Mouse (Mus musculus): ENCODE results near the gene Hspa12b. TPM values are rescaled to one million over a fixed set of nuclear protein-coding genes. Genes with fewer than 3 reads are reported as not detected.

Gene Hspa12b
- polyA plus RNA-seq, 1 experiment from 2014 or later, result 16.9 TPM

DNA sequence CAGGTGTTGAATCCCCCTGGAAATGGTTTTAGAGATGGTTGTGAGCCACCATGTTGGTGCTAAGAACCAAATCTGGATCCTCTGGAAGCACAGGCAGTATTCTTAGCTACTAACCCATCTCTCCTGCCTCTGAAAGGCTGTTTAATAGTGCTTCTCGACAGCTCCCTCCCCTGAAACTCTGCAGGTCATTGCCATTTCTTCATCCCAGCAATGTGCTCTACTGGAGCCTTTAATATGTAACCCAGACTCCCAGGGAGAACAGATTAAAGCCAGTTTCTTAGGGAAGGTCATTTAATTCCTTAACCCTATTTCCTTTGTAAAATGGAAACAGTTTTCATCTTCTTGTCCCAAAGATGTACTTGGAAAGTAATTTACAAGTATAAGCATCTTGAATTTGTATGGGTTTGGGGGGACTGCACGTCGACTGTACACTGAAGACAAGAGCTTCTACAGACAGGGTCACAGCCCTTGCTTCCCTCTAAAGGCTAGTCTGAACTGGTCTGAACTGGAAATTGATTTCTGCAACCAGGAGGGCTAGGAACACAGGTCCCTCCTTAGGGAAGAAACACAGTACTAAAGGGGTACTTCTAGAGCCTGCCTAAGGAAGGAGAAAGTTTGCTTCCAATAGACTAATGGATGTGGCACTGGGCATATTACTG, 48.3 kb downstream of the Hspa12b start:
- Histone ChIP-seq H3K9ac (no peak overlapping the region), H3K4me1 (peaks cover 51% of the 10 kb centered on the region), H3K36me3 (0 out of 2 replicates have a peak, but pooled peaks cover 3% of the 10 kb centered on the region), H3K27ac (peak overlapping the region; percentile 81), H3K9me3 (no peaks in the 10 kb centered on the region), H3K27me3 (replicated peaks) (peaks cover 13% of the 10 kb centered on the region), H3K4me3 (replicated peaks) (no peak overlapping the region), H3K4me2 (peak overlapping the region; percentile 76; the same call in 1 of the 2 replicates)
- WGBS, result 61% methylated on average over 3 of the region's 3 CpGs
- no peak for ATAC-seq (ENCODE audit: insufficient read depth, low FRiP score, low read depth)

DNA sequence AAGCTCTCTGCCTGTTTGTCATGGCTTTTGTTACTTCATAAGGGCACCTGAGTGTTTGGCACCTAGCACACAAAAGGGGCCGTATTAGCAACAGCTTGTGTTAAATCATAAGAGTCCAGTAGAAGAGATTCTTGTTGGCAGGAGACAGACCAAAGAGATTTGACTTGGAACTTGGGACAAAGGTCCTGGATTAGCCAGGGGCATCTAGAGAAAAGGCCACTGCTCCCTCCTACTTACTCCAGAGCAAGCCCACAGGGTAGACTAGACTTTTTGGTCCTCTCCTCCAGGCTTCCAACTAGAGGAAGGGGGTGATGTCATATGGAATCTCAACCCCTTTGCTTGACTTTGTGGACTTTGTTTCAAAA, 48.8 kb downstream of the Hspa12b start:
- WGBS, result 76% methylated on average over 1 of the region's 1 CpGs
- Histone ChIP-seq H3K27ac (peak overlapping the region; percentile 81), H3K4me2 (peak overlapping the region; percentile 76), H3K36me3 (0 out of 2 replicates have a peak, but pooled peaks cover 3% of the 10 kb centered on the region), H3K4me3 (replicated peaks) (no peak overlapping the region; the same call in 1 of the 2 replicates), H3K4me1 (peaks cover 49% of the 10 kb centered on the region), H3K9ac (no peak overlapping the region), H3K27me3 (replicated peaks) (peaks cover 13% of the 10 kb centered on the region), H3K9me3 (no peaks in the 10 kb centered on the region)
- no peak for ATAC-seq (ENCODE audit: insufficient read depth, low FRiP score, low read depth)

DNA sequence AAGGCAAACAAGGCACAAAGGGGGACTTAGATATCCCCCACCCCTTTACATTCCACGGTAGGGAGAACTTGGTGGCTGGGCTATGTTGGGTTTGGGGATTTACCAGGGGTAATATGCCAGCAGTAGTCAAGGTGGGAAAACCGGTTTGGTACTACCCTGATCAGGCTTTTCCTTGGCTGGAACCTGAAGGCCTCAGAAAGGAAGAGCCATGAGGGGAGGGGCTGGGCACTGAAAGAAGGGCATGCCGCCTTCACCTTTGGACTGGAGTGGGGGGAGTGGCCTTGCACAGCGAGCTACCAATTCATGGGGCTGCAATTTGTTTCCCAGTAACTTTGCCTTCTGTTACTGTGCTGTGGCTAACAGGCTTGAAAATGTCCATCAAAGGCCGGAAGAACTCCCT, 49.4 kb downstream of the Hspa12b start:
- Histone ChIP-seq H3K4me1 (peaks cover 43% of the 10 kb centered on the region), H3K9me3 (no peaks in the 10 kb centered on the region), H3K27ac (peak overlapping the region; percentile 81), H3K4me3 (replicated peaks) (peak overlapping the region; percentile 83), H3K4me2 (peak overlapping the region; percentile 76), H3K9ac (no peak overlapping the region), H3K36me3 (0 out of 2 replicates have a peak, but pooled peaks cover 3% of the 10 kb centered on the region), H3K27me3 (replicated peaks) (peaks cover 11% of the 10 kb centered on the region)
- ATAC-seq (ENCODE audit: insufficient read depth, low FRiP score, low read depth), result peak; percentile 74
- WGBS, result 65% methylated on average over 5 of the region's 5 CpGs

DNA sequence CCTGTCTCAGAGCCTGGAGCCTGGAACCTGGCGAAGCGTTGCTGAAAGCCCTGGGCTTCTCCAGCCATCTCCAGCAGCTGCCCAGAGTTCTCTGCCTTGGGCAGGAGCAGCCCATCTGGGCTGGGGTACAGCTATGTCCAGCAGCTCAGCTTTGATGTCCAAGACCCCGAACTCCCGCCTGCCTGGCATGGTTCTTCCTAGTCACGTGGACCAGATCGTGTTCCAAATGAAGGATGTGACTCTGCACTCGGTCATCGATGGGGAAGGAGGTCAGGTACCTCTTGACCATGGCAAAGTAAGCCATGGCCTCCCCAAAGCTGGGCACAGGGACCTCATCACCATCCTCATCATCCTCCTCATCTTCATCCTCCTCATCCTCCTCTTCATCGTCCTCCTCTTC, 50.9 kb downstream of the Hspa12b start:
- no peaks in the 10 kb centered on the region for H3K9me3 ChIP-seq
- H3K27ac ChIP-seq, result peak overlapping the region; percentile 81
- peak overlapping the region; percentile 92; the same call in 1 of the 2 replicates for H3K9ac ChIP-seq
- 0 out of 2 replicates have a peak, but pooled peaks cover 3% of the 10 kb centered on the region for H3K36me3 ChIP-seq
- H3K4me3 ChIP-seq (replicated peaks), result peak overlapping the region; percentile 83
- no peaks in the 10 kb centered on the region for H3K27me3 ChIP-seq (replicated peaks)
- 70% methylated on average over 9 of the region's 9 CpGs for WGBS
- H3K4me2 ChIP-seq, result peak overlapping the region; percentile 76
- no peak for ATAC-seq (ENCODE audit: insufficient read depth, low FRiP score, low read depth)
- H3K4me1 ChIP-seq, result peaks cover 40% of the 10 kb centered on the region

DNA sequence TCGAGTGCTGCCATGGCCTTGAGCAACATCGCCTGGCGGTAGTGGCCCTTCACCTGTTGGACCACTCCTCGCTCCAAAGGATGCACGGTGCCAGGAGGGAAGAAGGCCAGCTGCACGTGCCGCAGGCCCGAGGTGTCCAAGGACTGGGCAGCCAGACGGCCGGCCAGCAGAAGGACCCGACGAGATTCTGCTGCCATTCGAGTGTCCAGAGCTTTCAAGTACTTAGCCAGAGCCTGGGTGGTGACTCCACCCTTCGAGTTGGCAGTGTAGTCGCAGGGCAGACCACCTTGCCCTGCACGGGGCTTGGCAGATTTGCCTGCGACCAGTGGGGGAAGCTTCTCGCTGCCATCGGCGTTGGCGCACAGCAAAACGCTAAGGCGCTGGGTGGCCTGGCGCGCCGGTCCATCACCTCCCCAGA, 51.8 kb downstream of the Hspa12b start:
- peak overlapping the region; percentile 95 for H3K27ac ChIP-seq
- peak overlapping the region; percentile 76 for H3K4me2 ChIP-seq
- H3K4me1 ChIP-seq, result peaks cover 40% of the 10 kb centered on the region
- H3K4me3 ChIP-seq (replicated peaks), result peak overlapping the region; percentile 83
- no peaks in the 10 kb centered on the region for H3K9me3 ChIP-seq
- no peaks in the 10 kb centered on the region for H3K27me3 ChIP-seq (replicated peaks)
- 27% methylated on average over 26 of the region's 26 CpGs for WGBS
- H3K36me3 ChIP-seq, result 0 out of 2 replicates have a peak, but pooled peaks cover 3% of the 10 kb centered on the region
- ATAC-seq (ENCODE audit: insufficient read depth, low FRiP score, low read depth), result no peak
- H3K9ac ChIP-seq, result peak overlapping the region; percentile 92

DNA sequence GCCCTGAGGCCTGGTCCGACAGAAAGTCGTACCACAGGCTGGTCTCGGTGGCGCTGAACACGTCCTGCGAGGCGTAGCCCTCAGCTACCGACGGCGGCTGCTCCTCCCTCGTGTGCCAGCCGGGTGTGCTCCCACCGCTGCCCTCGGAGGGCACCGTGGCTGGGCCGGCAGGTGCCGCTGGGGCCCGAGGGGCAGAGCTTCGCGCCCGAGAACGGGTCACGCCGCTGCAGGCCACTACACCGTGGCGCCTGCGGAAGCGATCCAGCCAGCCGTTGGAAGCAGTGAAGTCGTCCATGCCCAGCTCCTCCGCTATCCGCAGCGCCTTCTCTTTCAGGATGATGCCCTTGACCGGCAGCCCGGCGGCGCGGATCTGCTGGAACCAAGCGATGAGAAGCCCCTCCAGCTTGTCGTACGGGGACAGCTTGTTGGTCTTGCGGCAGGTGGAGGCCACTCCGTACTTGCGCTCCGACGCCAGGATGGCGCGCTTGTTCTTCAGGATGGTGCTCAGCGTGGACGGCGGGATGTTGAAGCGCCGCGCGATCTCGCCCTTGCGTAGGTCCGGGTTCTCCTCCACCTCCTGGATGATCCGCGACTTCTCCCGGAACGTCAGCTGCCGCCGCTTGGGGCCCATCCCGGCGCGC, 52.3 kb downstream of the Hspa12b start:
- Histone ChIP-seq H3K4me3 (replicated peaks) (peak overlapping the region; percentile 83), H3K27ac (peak overlapping the region; percentile 95), H3K9ac (peak overlapping the region; percentile 92), H3K4me1 (peaks cover 37% of the 10 kb centered on the region), H3K4me2 (peak overlapping the region; percentile 76), H3K9me3 (no peaks in the 10 kb centered on the region), H3K27me3 (replicated peaks) (no peaks in the 10 kb centered on the region), H3K36me3 (0 out of 2 replicates have a peak, but pooled peaks cover 3% of the 10 kb centered on the region)
- ATAC-seq (ENCODE audit: insufficient read depth, low FRiP score, low read depth), result peak; percentile 40
- under 1% methylated on average over 67 of the region's 67 CpGs for WGBS

DNA sequence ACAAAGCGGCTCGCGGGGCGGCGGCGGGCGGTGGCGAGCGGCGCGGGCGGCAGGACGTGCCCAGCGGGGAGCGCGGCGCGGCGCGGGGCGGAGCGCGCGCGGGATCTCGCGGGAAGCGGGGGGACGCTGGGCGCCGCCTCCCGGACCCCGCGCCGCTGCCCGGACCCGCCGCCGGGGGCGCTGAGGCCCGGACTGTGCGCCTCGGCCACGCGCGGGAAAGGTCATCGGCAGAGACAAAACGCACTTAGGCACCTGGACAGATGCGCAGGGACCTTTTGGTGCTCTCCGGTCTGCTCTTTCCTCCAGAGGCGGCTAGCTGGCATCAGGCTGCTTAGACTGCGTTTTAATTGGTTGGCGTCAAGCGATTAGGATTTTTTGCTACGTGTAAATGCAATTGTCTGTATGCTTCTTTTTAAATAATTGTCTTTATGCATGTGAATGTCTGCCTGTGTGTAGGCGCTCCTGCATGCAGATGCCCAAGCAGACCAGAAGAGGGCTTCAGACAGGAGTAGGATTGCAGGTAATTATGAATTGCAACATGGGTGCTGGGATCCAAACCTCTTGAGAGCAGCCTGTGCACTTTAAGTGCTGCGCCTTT, 53.0 kb downstream of the Hspa12b start, which contains the start of gene Cenpb:
Gene Cenpb, minus strand, starts transcription at position 78 of the 598 bp plus-strand sequence.
- ATAC-seq (ENCODE audit: insufficient read depth, low FRiP score, low read depth), result peak; percentile 80
- 3% methylated on average over 34 of the region's 57 CpGs for whole genome bisulfite sequencing

DNA sequence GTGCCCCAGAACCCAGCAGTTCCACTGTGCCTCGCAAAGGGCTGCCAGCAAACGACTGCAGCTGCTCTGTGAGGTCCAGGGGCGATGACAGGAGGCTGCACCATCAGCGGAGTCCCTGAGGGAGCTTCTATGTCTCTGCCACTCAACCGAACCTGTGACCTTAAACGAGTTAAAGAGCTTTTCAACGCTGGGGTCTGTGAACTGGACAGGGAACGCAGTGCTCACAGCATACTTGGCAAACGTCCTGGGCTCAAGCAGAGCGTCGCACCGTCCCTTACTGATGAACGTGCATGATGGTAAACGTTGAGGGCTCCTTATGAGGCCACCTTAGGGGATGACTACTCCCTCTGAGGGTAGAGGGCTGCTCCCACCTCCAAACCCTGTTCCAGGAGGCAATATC, 59.3 kb downstream of the Hspa12b start:
- H3K4me2 ChIP-seq, result peak overlapping the region; percentile 87
- H3K27ac ChIP-seq, result peak overlapping the region; percentile 82
- no peak; the same call in 1 of the 2 replicates for ATAC-seq (ENCODE audit: insufficient read depth, low FRiP score, low read depth)
- H3K27me3 ChIP-seq (replicated peaks), result no peaks in the 10 kb centered on the region
- peaks cover 36% of the 10 kb centered on the region for H3K4me1 ChIP-seq
- H3K9ac ChIP-seq, result 0 out of 2 replicates have a peak overlapping the region, but pooled peaks have one; percentile 10
- peaks cover 2% of the 10 kb centered on the region; the same call in 1 of the 2 replicates for H3K36me3 ChIP-seq
- H3K4me3 ChIP-seq (replicated peaks), result peak overlapping the region; percentile 75
- no peaks in the 10 kb centered on the region for H3K9me3 ChIP-seq
- under 1% methylated on average over 14 of the region's 14 CpGs for WGBS

More for the DNA sequence above, 53.0 kb downstream of the Hspa12b start, which contains the start of gene Cenpb:
- Histone ChIP-seq H3K9ac (peak within 1 kb of the TSS; percentile 92), H3K27ac (peak within 1 kb of the TSS; percentile 95), H3K4me2 (peak within 1 kb of the TSS; percentile 76), H3K4me1 (peaks cover 34% of the 10 kb centered on the region), H3K36me3 (0 out of 2 replicates have a peak, but pooled peaks cover 3% of the 10 kb centered on the region), H3K27me3 (replicated peaks) (no peaks in the 10 kb centered on the region), H3K9me3 (no peaks in the 10 kb centered on the region), H3K4me3 (replicated peaks) (peak within 1 kb of the TSS; percentile 83)

DNA sequence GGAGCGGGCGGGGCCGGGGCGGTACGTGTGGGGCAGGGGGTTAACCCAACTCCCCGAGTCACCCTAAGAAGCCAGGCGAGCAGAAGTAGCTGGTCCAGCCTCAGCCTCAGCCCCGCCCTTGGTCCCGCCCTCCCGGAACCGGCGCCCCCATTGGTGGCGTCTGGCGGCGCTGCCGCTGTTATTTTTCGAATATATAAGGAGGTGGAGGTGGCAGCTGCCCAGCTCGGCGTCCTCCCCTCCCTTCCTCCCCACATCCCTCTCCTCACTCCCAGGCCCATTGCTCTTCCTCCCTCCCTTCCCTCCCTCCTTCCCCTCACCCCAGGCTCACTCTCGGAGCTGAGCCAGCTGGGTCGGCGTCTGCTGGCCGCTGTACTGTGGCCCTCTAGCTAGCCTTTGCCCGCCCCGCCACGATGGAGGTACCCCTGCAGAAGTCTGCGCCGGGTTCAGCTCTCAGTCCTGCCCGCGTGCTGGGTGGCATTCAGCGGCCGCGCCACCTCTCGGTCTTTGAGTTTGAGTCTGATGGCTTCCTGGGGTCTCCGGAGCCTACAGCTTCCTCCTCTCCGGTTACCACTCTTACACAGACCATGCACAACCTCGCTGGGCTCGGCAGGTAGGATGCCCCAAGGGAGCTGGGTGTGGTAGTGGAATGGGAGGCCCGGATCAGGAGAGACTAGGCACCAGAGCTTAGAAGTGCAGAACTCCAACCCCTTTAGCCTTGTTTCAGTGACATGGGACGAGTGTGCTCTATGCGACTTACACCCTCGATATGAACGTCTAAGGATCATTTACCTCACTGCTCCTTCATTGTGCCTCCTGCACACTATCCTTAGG, 59.9 kb downstream of the Hspa12b start, which contains the start of the genes Cdc25b and Spef1:
Gene Cdc25b, plus strand, starts transcription at position 179 of the 831 bp plus-strand sequence.
Gene Spef1, minus strand, starts transcription at position 512 of the 831 bp plus-strand sequence.
- Histone ChIP-seq H3K27me3 (replicated peaks) (no peaks in the 10 kb centered on the region), H3K4me2 (peak within 1 kb of the TSS; percentile 87), H3K9me3 (no peaks in the 10 kb centered on the region), H3K4me1 (peaks cover 36% of the 10 kb centered on the region), H3K27ac (peak within 1 kb of the TSS; percentile 83), H3K36me3 (peaks cover 7% of the 10 kb centered on the region; the same call in 1 of the 2 replicates), H3K4me3 (replicated peaks) (peak within 1 kb of the TSS; percentile 75), H3K9ac (peak within 1 kb of the TSS; percentile 62)
- ATAC-seq (ENCODE audit: insufficient read depth, low FRiP score, low read depth), result peak; percentile 94
- under 1% methylated on average over 43 of the region's 43 CpGs for WGBS

DNA sequence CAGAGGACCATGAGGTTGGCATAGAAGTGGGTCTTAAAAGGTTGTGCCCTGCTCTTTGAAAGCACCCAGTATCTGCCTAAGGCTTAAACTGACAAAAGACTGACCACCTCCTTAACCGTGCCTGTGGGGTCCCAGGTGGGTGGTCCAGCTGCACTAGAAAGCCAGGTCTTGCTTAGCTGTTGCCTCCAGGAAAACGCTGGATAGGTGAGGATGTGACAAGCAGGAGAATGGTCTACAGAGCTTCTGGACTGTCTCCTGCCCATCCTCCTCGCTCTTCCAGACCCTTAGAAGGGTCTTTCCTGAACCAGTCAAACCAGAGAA, 60.5 kb downstream of the Hspa12b start:
- H3K27me3 ChIP-seq (replicated peaks), result no peaks in the 10 kb centered on the region
- H3K4me3 ChIP-seq (replicated peaks), result peak overlapping the region; percentile 75
- no peak for ATAC-seq (ENCODE audit: insufficient read depth, low FRiP score, low read depth)
- peak overlapping the region; percentile 83; the same call in 1 of the 2 replicates for H3K27ac ChIP-seq
- peak overlapping the region; percentile 87 for H3K4me2 ChIP-seq
- peaks cover 36% of the 10 kb centered on the region for H3K4me1 ChIP-seq
- WGBS, result 16% methylated on average over 3 of the region's 3 CpGs
- peaks cover 9% of the 10 kb centered on the region; the same call in 1 of the 2 replicates for H3K36me3 ChIP-seq
- no peaks in the 10 kb centered on the region for H3K9me3 ChIP-seq
- peak overlapping the region; percentile 62 for H3K9ac ChIP-seq

DNA sequence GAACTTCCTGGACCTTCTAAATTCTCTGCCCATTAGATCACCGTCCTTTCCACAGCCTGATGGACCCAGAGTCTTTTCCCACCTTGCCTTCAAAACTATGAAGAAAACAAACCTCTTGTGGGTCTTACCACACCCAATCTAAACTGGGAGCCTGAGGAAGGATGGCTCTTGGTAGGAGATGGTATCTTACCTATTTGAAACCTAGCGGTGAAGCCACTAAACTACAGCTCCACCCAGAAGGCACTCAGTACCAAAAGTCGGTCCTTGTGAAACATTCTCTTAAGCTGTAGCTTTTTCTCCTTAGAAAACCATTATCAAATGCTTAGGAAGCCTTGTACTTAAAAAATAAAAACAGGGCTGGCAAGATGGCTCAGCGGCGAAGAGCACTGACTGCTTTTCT, 61.2 kb downstream of the Hspa12b start:
- Histone ChIP-seq H3K9ac (no peak overlapping the region), H3K36me3 (peaks cover 17% of the 10 kb centered on the region), H3K9me3 (no peaks in the 10 kb centered on the region), H3K4me2 (peak overlapping the region; percentile 87; the same call in 1 of the 2 replicates), H3K4me1 (peaks cover 36% of the 10 kb centered on the region), H3K4me3 (replicated peaks) (no peak overlapping the region), H3K27me3 (replicated peaks) (no peaks in the 10 kb centered on the region), H3K27ac (no peak overlapping the region)
- no peak for ATAC-seq (ENCODE audit: insufficient read depth, low FRiP score, low read depth)
- WGBS, result 92% methylated on average over 5 of the region's 5 CpGs
